Mouse (Mus musculus) megakaryocyte progenitor cell, adult 5-6 weeks (primary cell): Measurements from ENCODE around the gene Strap. TPM values are rescaled to one million over a fixed set of nuclear protein-coding genes. Genes with fewer than 3 reads are reported as not detected.
A peak's percentile ranks its signal among the peaks of the same experiment; 100 is the strongest.

Source experiments
- ATAC-seq: replicated peaks from 2 replicates; pipeline ENCODE4 v1.8.0; 2016; ENCODE audit warnings: mild to moderate bottlenecking, moderate TSS enrichment, inconsistent platforms; ENCODE audit not compliant: poor library complexity
- total RNA-seq, 2 experiments: library from RNA; stranded (forward) in 1 of 2; stranded (reverse) in 1 of 2; fragments of 157-497, 149-512 nt in 1 of 2; fragments of 200-1000 nt in 1 of 2; gene quantifications; 2 replicates each; pipeline versions ENCODE4 v1.2.3 to v1.2.4; 2015 to 2017

Gene Strap
- total RNA-seq, 2 experiments from 2014 or later = 172 to 191 TPM

GRCm38 (mm10) chr6:137773637-137774028 is 38.8 kb downstream of the Strap start:
- no peak for ATAC-seq

- ATAC-seq = no peak
Measured at GRCm38 (mm10) chr6:137774166-137774565, 39.3 kb downstream of the Strap start.

- ATAC-seq = no peak
Measured at GRCm38 (mm10) chr6:137775159-137775558, 40.3 kb downstream of the Strap start.

- ATAC-seq = no peak
Measured at GRCm38 (mm10) chr6:137776981-137777380, 42.1 kb downstream of the Strap start.

- peak; percentile 57 for ATAC-seq
Measured at GRCm38 (mm10) chr6:137783899-137784637, 49.2 kb downstream of the Strap start.

- peak; percentile 60 for ATAC-seq
Measured at GRCm38 (mm10) chr6:137788976-137789590, 54.2 kb downstream of the Strap start.

GRCm38 (mm10) chr6:137789658-137790057 is 54.8 kb downstream of the Strap start:
- peak; percentile 23 for ATAC-seq

GRCm38 (mm10) chr6:137795494-137795893 is 60.6 kb downstream of the Strap start:
- ATAC-seq = peak; percentile 68

- peak; percentile 78 for ATAC-seq
Measured at GRCm38 (mm10) chr6:137796596-137797567, 62.0 kb downstream of the Strap start.

- ATAC-seq = no peak
Measured at GRCm38 (mm10) chr6:137799253-137799652, 64.4 kb downstream of the Strap start.

Other genes starting within 250 kb of the Strap start
- gene Eps8, start 80.2 kb upstream of the Strap start, total RNA-seq (2015) = 3.1 and 4.3 TPM in 2 replicates
- 2.0 and 6.9 TPM in 2 replicates for gene Eps8, start 80.2 kb upstream of the Strap start, total RNA-seq (2017)
- 55.1 and 55.4 TPM in 2 replicates for gene Dera, start 19.5 kb downstream of the Strap start, total RNA-seq (2015)
- 58.5 and 71.7 TPM in 2 replicates for gene Dera, start 19.5 kb downstream of the Strap start, total RNA-seq (2017)